Mouse (Mus musculus): ENCODE data around the gene Arf1. TPM values are rescaled to one million over a fixed set of nuclear protein-coding genes. Genes with fewer than 3 reads are reported as not detected.
A peak's percentile ranks its signal among the peaks of the same experiment; 100 is the strongest.

Gene Arf1
- polyA plus RNA-seq, 1 experiment from 2014 or later = 605 TPM

DNA sequence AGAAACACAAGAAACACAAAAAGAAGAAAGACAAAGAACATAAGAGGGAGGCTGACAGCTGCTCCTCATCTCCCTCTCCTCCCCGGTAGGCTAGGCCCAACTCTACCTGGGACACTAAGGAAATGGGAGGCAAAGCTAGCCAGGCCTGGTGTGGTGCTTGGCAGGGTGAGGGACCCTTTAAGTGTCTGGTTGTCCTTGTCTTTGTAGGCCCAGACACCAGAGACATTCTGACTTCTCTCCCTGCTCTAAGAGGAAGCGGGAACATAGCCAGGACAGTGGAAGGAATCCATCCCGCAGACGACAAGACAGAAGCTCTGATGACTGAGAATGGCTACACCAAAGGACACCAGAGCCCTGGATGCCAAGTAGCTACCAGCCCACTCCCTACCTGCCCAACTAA is 18.1 kb downstream of the Arf1 start:
- H3K4me2 ChIP-seq (replicated peaks; ENCODE audit: low read depth) = no peak overlapping the region
- no peak overlapping the region for H3K9ac ChIP-seq (ENCODE audit: low read depth, low read length)
- no peak overlapping the region for H3K4me3 ChIP-seq (ENCODE audit: low read depth, low read length)
- ATAC-seq = no peak
- peaks cover 47% of the 10 kb centered on the region for H3K36me3 ChIP-seq (ENCODE audit: control insufficient read depth, insufficient read depth)
- no peak for TF ChIP-seq CTCF (IDR thresholded peaks at IDR 0.05; ENCODE audit: low read depth)
- 57% methylated on average over 4 of the region's 4 CpGs for WGBS
- no peaks in the 10 kb centered on the region for H3K27me3 ChIP-seq (replicated peaks; ENCODE audit: control insufficient read depth, insufficient read depth, low read length)
- H3K27ac ChIP-seq (ENCODE audit: low read depth, low read length) = peak overlapping the region; percentile 97; the same call in 1 of the 2 replicates
- H3K4me1 ChIP-seq (replicated peaks; ENCODE audit: control insufficient read depth, insufficient read depth, low read length) = 0 out of 2 replicates have a peak, but pooled peaks cover 3% of the 10 kb centered on the region
- no peaks in the 10 kb centered on the region for H3K9me3 ChIP-seq (ENCODE audit: control insufficient read depth)

DNA sequence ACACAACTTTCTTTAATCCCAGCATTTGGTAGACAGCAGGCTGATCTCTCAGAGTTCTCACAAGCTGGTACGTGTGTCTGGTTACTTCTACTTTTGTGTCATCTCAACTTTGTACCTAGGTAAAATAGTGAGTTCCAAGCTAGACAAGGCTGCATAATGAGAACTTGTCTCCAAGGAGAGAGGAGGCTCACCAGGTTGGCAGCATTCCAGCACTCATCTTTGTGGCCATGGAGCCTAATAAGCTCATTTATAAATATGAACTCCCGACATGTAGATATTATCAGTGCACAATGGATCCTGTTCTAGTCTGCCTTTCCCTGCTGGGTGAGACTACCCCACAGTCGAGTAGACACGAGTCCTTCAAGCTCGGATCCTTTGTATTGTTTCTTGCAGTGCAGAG is 18.5 kb downstream of the Arf1 start:
- Histone ChIP-seq H3K9ac (ENCODE audit: low read depth, low read length) (0 out of 2 replicates have a peak overlapping the region, but pooled peaks have one; percentile 34), H3K9me3 (ENCODE audit: control insufficient read depth) (no peaks in the 10 kb centered on the region), H3K4me2 (replicated peaks; ENCODE audit: low read depth) (peak overlapping the region; percentile 85), H3K27me3 (replicated peaks; ENCODE audit: control insufficient read depth, insufficient read depth, low read length) (no peaks in the 10 kb centered on the region), H3K27ac (ENCODE audit: low read depth, low read length) (peak overlapping the region; percentile 97), H3K4me3 (ENCODE audit: low read depth, low read length) (peak overlapping the region; percentile 90; the same call in 1 of the 2 replicates), H3K36me3 (ENCODE audit: control insufficient read depth, insufficient read depth) (peaks cover 49% of the 10 kb centered on the region), H3K4me1 (replicated peaks; ENCODE audit: control insufficient read depth, insufficient read depth, low read length) (0 out of 2 replicates have a peak, but pooled peaks cover 3% of the 10 kb centered on the region)
- no peak for TF ChIP-seq CTCF (IDR thresholded peaks at IDR 0.05; ENCODE audit: low read depth)
- no peak for ATAC-seq
- 52% methylated on average over 5 of the region's 5 CpGs for WGBS

DNA sequence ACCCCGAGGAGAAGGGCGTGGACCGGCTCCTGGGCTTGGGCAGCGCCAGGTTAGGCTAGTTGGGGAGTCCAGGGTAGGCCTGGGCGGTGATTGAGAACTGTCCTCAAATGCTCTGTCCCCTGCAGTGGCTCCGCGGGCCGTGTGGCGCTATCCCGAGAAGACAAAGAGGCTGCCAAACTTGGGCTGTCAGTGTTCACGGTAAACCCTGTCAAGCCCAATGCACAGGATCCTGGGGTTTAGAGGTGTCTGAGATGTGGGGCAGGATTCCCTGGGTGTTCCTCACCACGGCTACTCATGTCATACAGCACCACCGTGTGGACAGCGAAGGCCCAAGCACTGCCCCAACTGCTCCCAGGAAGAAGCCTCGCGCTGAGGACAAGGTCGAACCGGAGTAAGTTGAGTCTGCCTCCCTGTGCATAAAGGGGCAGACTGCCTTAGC is 19.0 kb downstream of the Arf1 start:
- H3K9ac ChIP-seq (ENCODE audit: low read depth, low read length) = peak overlapping the region; percentile 83
- H3K27me3 ChIP-seq (replicated peaks; ENCODE audit: control insufficient read depth, insufficient read depth, low read length) = no peaks in the 10 kb centered on the region
- H3K4me1 ChIP-seq (replicated peaks; ENCODE audit: control insufficient read depth, insufficient read depth, low read length) = 0 out of 2 replicates have a peak, but pooled peaks cover 3% of the 10 kb centered on the region
- no peaks in the 10 kb centered on the region for H3K9me3 ChIP-seq (ENCODE audit: control insufficient read depth)
- 8% methylated on average over 18 of the region's 18 CpGs for WGBS
- peak; percentile 86 for TF ChIP-seq CTCF (IDR thresholded peaks at IDR 0.05; ENCODE audit: low read depth)
- H3K4me2 ChIP-seq (replicated peaks; ENCODE audit: low read depth) = peak overlapping the region; percentile 85
- ATAC-seq = peak; percentile 68
- peak overlapping the region; percentile 90 for H3K4me3 ChIP-seq (ENCODE audit: low read depth, low read length)
- H3K36me3 ChIP-seq (ENCODE audit: control insufficient read depth, insufficient read depth) = peaks cover 49% of the 10 kb centered on the region
- H3K27ac ChIP-seq (ENCODE audit: low read depth, low read length) = peak overlapping the region; percentile 97

- H3K9me3 ChIP-seq (ENCODE audit: control insufficient read depth) = no peaks in the 10 kb centered on the region
- ATAC-seq = peak; percentile 74
- H3K27ac ChIP-seq (ENCODE audit: low read depth, low read length) = peak within 1 kb of the TSS; percentile 97
- peak within 1 kb of the TSS; percentile 83 for H3K9ac ChIP-seq (ENCODE audit: low read depth, low read length)
- peak within 1 kb of the TSS; percentile 85 for H3K4me2 ChIP-seq (replicated peaks; ENCODE audit: low read depth)
- TF ChIP-seq CTCF (IDR thresholded peaks at IDR 0.05; ENCODE audit: low read depth) = peak; percentile 25; the same call in 1 of the 2 replicates
- under 1% methylated on average over 67 of the region's 67 CpGs for WGBS
- H3K4me1 ChIP-seq (replicated peaks; ENCODE audit: control insufficient read depth, insufficient read depth, low read length) = 0 out of 2 replicates have a peak, but pooled peaks cover 3% of the 10 kb centered on the region
- H3K27me3 ChIP-seq (replicated peaks; ENCODE audit: control insufficient read depth, insufficient read depth, low read length) = no peaks in the 10 kb centered on the region
- peaks cover 49% of the 10 kb centered on the region for H3K36me3 ChIP-seq (ENCODE audit: control insufficient read depth, insufficient read depth)
- peak within 1 kb of the TSS; percentile 90 for H3K4me3 ChIP-seq (ENCODE audit: low read depth, low read length)
Measured at GRCm38 (mm10) chr11:59208153-59208831, 19.8 kb downstream of the Arf1 start, which contains the start of gene 2310033P09Rik. Gene 2310033P09Rik (plus strand): TSS chr11:59208321.

DNA sequence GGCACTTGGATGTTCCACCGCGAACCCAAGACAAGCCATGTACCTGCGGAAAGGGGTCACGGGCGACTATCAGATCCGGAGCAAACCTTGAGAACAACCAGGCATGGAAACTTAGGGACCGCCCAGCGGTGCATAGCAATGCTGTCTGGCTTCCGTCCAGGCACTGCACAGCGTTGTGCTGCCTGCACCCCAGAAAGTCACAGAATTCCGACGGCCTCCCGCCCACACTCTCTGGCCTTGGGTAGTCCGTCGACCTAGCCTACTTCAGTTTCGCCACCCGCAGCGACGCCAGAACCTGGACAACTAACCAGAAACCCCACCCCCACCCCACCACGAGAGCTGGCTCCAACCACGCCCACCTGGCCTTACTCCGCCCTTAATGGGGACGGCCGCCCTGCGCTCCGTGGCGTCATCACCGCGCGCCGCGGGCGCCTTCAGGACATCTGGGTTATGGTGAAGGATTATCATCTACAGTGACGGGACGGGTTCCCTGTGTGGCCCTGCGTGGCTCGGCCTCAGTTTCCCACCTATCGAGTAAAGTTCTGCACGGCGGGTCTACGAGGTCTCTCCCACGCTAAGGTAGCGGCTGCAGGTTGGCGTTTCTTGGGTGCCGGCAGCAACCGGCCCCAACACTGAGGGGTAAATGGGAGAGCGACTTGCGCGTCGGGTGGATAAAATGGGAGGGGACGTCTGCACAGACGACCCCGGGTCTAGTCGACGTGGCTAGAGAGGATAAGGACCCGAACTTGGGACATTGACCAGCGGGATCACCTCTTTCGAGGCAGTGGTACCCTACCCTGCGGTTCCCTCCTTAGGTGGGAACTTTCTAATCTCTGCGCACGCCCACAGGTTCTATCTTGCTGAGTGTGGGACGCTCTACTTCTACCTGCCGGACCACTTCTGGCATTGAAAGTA is 25.7 kb downstream of the Arf1 start, which contains the start of gene Mrpl55:
Gene Mrpl55 (plus strand): TSS at position 406 of the 915 bp plus-strand sequence.
- ATAC-seq = peak; percentile 91
- Histone ChIP-seq H3K4me1 (replicated peaks; ENCODE audit: control insufficient read depth, insufficient read depth, low read length) (peaks cover 9% of the 10 kb centered on the region; the same call in 1 of the 2 replicates), H3K4me3 (ENCODE audit: low read depth, low read length) (peak within 1 kb of the TSS; percentile 92), H3K9me3 (ENCODE audit: control insufficient read depth) (no peaks in the 10 kb centered on the region), H3K27me3 (replicated peaks; ENCODE audit: control insufficient read depth, insufficient read depth, low read length) (no peaks in the 10 kb centered on the region), H3K36me3 (ENCODE audit: control insufficient read depth, insufficient read depth) (peaks cover 23% of the 10 kb centered on the region), H3K9ac (ENCODE audit: low read depth, low read length) (peak within 1 kb of the TSS; percentile 81), H3K4me2 (replicated peaks; ENCODE audit: low read depth) (peak within 1 kb of the TSS; percentile 87), H3K27ac (ENCODE audit: low read depth, low read length) (peak within 1 kb of the TSS; percentile 64)
- under 1% methylated on average over 63 of the region's 63 CpGs for WGBS
- TF ChIP-seq CTCF (IDR thresholded peaks at IDR 0.05; ENCODE audit: low read depth) = no peak

All from intestine, postnatal 0 days (tissue).